Comparison of ENCODE assay signal across 12 mouse cellular contexts in genomic region chr15:101980849-101981248, GRCm38 (mm10). TPM values are rescaled to one million over a fixed set of nuclear protein-coding genes. Genes with fewer than 3 reads are reported as not detected.
DNase-seq lines count a peak whose midpoint lies in the region; ATAC-seq and TF ChIP-seq lines count a peak whose summit lies in the region.
"Had no signal": no experiment of that assay in that cellular context is flagged by ENCODE, and none has a peak within 500 bp of the region (broad histone marks: within the 10 kb centered on the region; RNA-seq: fewer than 3 reads in every experiment).

No protein-coding gene starts in this region.

- no peak for TF ChIP-seq CTCF in gastrocnemius, adult 2 months (IDR thresholded peaks at IDR 0.05)
- TF ChIP-seq CTCF in bone marrow, adult 2 months (IDR thresholded peaks at IDR 0.05; ENCODE audit: control insufficient read depth, insufficient read depth, low read length) = no peak

- ATAC-seq in kidney, embryonic 15.5 days (replicated peaks; ENCODE audit: low FRiP score) = no peak

- H3K4me3 ChIP-seq in gastrocnemius, adult 2 months = no peak overlapping the region
- H3K4me3 ChIP-seq in bone marrow, adult 2 months (replicated peaks; ENCODE audit: control insufficient read depth, low read depth, low read length) = no peak overlapping the region
- H3K4me3 ChIP-seq in kidney, embryonic 15.5 days (replicated peaks) = no peak overlapping the region

- no peaks in the 10 kb centered on the region for H3K27me3 ChIP-seq in kidney, embryonic 15.5 days

- no peak overlapping the region for H3K9ac ChIP-seq in kidney, embryonic 15.5 days

- TF ChIP-seq POLR2A in bone marrow, adult 2 months (IDR thresholded peaks at IDR 0.05; ENCODE audit: borderline replicate concordance, control insufficient read depth, low read depth, low read length) = no peak

- 60% methylated on average over 6 of the region's 6 CpGs for WGBS in bone marrow, adult 2 months
- WGBS in kidney, embryonic 15.5 days = 45% methylated on average over 6 of the region's 6 CpGs

- no peaks in the 10 kb centered on the region for H3K36me3 ChIP-seq in kidney, embryonic 15.5 days

- no peaks in the 10 kb centered on the region for H3K9me3 ChIP-seq in kidney, embryonic 15.5 days (replicated peaks)

- peak overlapping the region; percentile 63 for H3K27ac ChIP-seq in gastrocnemius, adult 2 months
- peak overlapping the region; percentile 11; the same call in 1 of the 2 replicates for H3K27ac ChIP-seq in bone marrow, adult 2 months (ENCODE audit: control insufficient read depth, insufficient read depth, low read depth, low read length, poor library complexity)
- H3K27ac ChIP-seq in kidney, embryonic 15.5 days = peak overlapping the region; percentile 48; the same call in 1 of the 2 replicates

- intact Hi-C loops in gastrocnemius, adult 2 months (cut with DNase I) = loop anchor here (5.0 kb wide), 1 partner anchor 654 kb away; no protein-coding TSS in a partner anchor

- peaks cover 8% of the 10 kb centered on the region for H3K4me1 ChIP-seq in bone marrow, adult 2 months (ENCODE audit: control insufficient read depth, insufficient read depth, low read length)
- peaks cover 40% of the 10 kb centered on the region for H3K4me1 ChIP-seq in kidney, embryonic 15.5 days

- DNase-seq in gastrocnemius, adult 2 months = peak; percentile 75
- DNase-seq in gastrocnemius, adult 8-10 months (ENCODE audit: low spot score in 2 of 2) = no peak
- DNase-seq in lung, postnatal 10 days = peak; percentile 74
- no peak for DNase-seq in B cell, adult 2 months
- no peak for DNase-seq in cerebellum, postnatal 14 days
- DNase-seq in T-cell, adult 2 months (ENCODE audit: low spot score) = no peak
- DNase-seq: gastrocnemius, postnatal 36 days; right cerebral cortex, postnatal 25 days had no signal

- no peak overlapping the region for H3K4me2 ChIP-seq in kidney, embryonic 15.5 days

RNA-seq across cellular contexts. Expression of gene Krt8, which starts 23.4 kb away (rescaled TPM):
- total RNA-seq in gastrocnemius, adult 2 months (2021) = not detected
- under 1 TPM in 1 of 4 experiments, not detected in 3; 0.32 TPM for total RNA-seq in gastrocnemius, adult 8-10 months (2022)
- polyA plus RNA-seq in bone marrow, adult 2 months (2011; ENCODE audit: insufficient read depth, insufficient read length, low replicate concordance, missing spikeins) = 1.0 TPM in 1 of 2 replicates, not detected in the other
- polyA plus RNA-seq in kidney, embryonic 15.5 days (2015; fragmentation: Nextera tagmentation; extraction: Ambion mirVana) = 213 and 217 TPM in 2 replicates

RNA-seq across cellular contexts. Expression of gene Krt78, which starts 26.8 kb away (rescaled TPM):
- not detected for total RNA-seq in gastrocnemius, adult 2 months (2021)
- total RNA-seq in gastrocnemius, adult 8-10 months (2022) = not detected
- polyA plus RNA-seq in bone marrow, adult 2 months (2011; ENCODE audit: insufficient read depth, insufficient read length, low replicate concordance, missing spikeins) = not detected in 2 replicates
- polyA plus RNA-seq in kidney, embryonic 15.5 days (2015; fragmentation: Nextera tagmentation; extraction: Ambion mirVana) = 0.04 and 0.15 TPM in 2 replicates
- total RNA-seq: gastrocnemius, postnatal 36 days; layer of hippocampus, postnatal 10 days had no signal
- polyA plus RNA-seq: midbrain, postnatal 0 days had no signal

RNA-seq across cellular contexts. Expression of gene Krt79, which starts 40.7 kb away (rescaled TPM):
- total RNA-seq in gastrocnemius, adult 2 months (2021) = not detected
- total RNA-seq in gastrocnemius, adult 8-10 months (2022) = not detected
- polyA plus RNA-seq in bone marrow, adult 2 months (2011; ENCODE audit: insufficient read depth, insufficient read length, low replicate concordance, missing spikeins) = not detected in 2 replicates
- 0.45 and 0.53 TPM in 2 replicates for polyA plus RNA-seq in kidney, embryonic 15.5 days (2015; fragmentation: Nextera tagmentation; extraction: Ambion mirVana)

RNA-seq across cellular contexts. Expression of gene Krt18, which starts 47.1 kb away (rescaled TPM):
- under 1 TPM in 1 of 2 experiments, not detected in 1; 0.33 TPM for total RNA-seq in gastrocnemius, adult 2 months (2021)
- 1 to 10 TPM in 1 of 4 experiments, under 1 TPM in 3; 0.29 to 2.0 (median 0.42) TPM for total RNA-seq in gastrocnemius, adult 8-10 months (2022)
- 2.0 and 5.6 TPM in 2 replicates for polyA plus RNA-seq in bone marrow, adult 2 months (2011; ENCODE audit: insufficient read depth, insufficient read length, low replicate concordance, missing spikeins)
- polyA plus RNA-seq in kidney, embryonic 15.5 days (2015; fragmentation: Nextera tagmentation; extraction: Ambion mirVana) = 176 and 180 TPM in 2 replicates

RNA-seq across cellular contexts. Expression of gene Krt4, which starts 56.3 kb away (rescaled TPM):
- total RNA-seq in gastrocnemius, adult 2 months (2021) = not detected
- total RNA-seq in gastrocnemius, adult 8-10 months (2022) = not detected
- not detected in 2 replicates for polyA plus RNA-seq in bone marrow, adult 2 months (2011; ENCODE audit: insufficient read depth, insufficient read length, low replicate concordance, missing spikeins)
- 2.4 and 7.5 TPM in 2 replicates for polyA plus RNA-seq in kidney, embryonic 15.5 days (2015; fragmentation: Nextera tagmentation; extraction: Ambion mirVana)
- total RNA-seq: layer of hippocampus, postnatal 10 days had no signal
- polyA plus RNA-seq: midbrain, postnatal 0 days had no signal

Comparison
In these comparisons a context has a peak if more than half of its experiments do, and no peak if none do; other contexts are left out.
1. DNase-seq: peak in gastrocnemius, adult 2 months (single experiment) and lung, postnatal 10 days (single experiment); none in gastrocnemius, adult 8-10 months (0 of 2), B cell, adult 2 months (0 of 2), cerebellum, postnatal 14 days (0 of 2) and T-cell, adult 2 months (single experiment).
2. H3K27ac ChIP-seq: peak in every context shown above with its lines; median percentile 63 in gastrocnemius, adult 2 months; 48 in kidney, embryonic 15.5 days; 11 in bone marrow, adult 2 months.